Mouse (Mus musculus) testis, adult 2 months (tissue): ENCODE measurements around the gene B9d2.
A peak's percentile ranks its signal among the peaks of the same experiment; 100 is the strongest.

Source experiments
- CTCF ChIP-seq: fragments of 200-500 bp; IDR thresholded peaks from 2 replicates; pipeline ENCODE4 v1.5.1; 2012; ENCODE audit warnings: low read depth, mild to moderate bottlenecking, inconsistent platforms, low read length, moderate library complexity; ENCODE audit not compliant: control insufficient read depth, insufficient read depth, insufficient replicate concordance
- POLR2A ChIP-seq: fragments of 200-500 bp; IDR thresholded peaks from 2 replicates; pipeline ENCODE4 v1.6.1; 2012; ENCODE audit warnings: low read depth, mild to moderate bottlenecking, inconsistent platforms, low read length, moderate library complexity; ENCODE audit not compliant: control insufficient read depth

GRCm38 (mm10) chr7:25718788-25719417 is 38.3 kb downstream of the B9d2 start, which contains the start of gene Ccdc97:
- TF ChIP-seq CTCF = no peak
- peak; percentile 85 for TF ChIP-seq POLR2A
